Mouse (Mus musculus) adipocyte (in vitro differentiated cells): Measurements from ENCODE around the gene Olfr912.

Source experiments
- DNase-seq: peaks from one replicate; pipeline ENCODE4 v3.0.0-alpha.2; 2016; ENCODE audit warnings: low spot score

Olfr912 gene

GRCm38 (mm10) chr9:38579878-38580277 lies at the start of gene Olfr912:
Olfr912 (plus strand) TSS chr9:38580178.
- no peak for DNase-seq

GRCm38 (mm10) chr9:38537549-38537948 lies 42.4 kb upstream of the Olfr912 start, which contains the start of gene Olfr910:
Olfr910 (plus strand) TSS chr9:38537849.
- DNase-seq, result no peak

DNA sequence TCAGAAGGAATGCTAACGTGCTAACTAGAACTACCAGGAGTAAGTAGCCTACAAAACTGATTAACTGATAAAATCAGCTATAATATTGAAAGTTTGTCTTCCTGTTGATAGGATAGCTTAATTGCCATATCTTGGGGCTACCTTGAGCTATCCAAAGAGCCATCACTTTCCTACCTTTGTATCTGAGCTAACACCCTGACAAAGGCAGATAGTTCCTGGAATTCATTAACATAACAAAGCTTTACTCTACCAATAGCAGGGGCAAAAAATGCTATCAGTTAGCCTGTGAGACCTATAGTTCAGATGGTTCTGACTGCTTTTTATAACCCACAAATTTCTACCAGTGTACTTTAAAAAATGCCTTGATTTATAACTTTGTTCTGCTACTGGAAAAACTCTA lies 11.1 kb downstream of the Olfr912 start:
- DNase-seq, result no peak

GRCm38 (mm10) chr9:38592459-38592858 lies 12.5 kb downstream of the Olfr912 start, which contains the start of gene Olfr913:
Olfr913 (plus strand) TSS chr9:38592759.
- DNase-seq, result no peak

- DNase-seq, result no peak
Observed at GRCm38 (mm10) chr9:38604802-38605201, 24.8 kb downstream of the Olfr912 start, which contains the start of gene Olfr914. Olfr914 (plus strand) TSS chr9:38605102.

DNA sequence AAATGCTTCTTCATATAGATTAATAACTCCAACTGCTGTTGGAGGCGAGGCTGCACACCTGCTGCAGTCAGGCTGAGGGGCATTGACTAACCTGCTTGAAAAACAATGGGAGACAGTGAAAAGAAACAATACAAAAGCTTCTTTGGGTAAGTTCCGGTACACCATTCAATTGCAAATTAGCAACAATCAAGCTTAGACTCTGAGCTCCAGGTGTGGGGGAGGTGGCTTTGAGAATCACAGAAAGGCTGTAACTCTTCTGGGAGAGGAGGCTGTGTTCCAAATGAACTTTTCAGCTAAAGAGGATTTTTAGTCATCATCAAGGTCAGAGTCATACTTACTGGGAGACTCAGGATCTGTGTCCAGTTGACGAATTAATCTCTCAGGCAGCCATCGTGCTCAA lies 52.4 kb downstream of the Olfr912 start:
- DNase-seq, result no peak
